Mouse (Mus musculus): ENCODE measurements around the gene Hist1h4i.

The Hist1h4i gene

DNA sequence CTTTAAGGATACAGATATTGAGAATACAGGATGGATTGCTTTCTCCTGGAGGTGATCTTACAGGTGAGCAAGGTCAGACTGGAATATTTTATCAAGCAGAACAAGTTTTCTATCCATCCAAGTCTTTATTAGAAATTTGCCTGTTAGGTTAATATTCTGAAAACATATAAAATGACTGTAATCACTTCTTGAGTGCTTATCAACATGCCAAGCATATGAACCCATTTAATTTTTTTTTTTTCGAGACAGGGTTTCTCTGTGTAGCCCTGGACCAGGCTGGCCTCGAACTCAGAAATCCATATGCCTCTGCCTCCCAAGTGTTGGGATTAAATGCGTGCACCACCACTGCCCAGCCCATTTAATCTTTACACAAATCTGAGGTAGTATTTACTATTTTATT, 4.2 kb downstream of the Hist1h4i start:
- DNase-seq (ENCODE audit: low read depth, low spot score), result no peak

DNA sequence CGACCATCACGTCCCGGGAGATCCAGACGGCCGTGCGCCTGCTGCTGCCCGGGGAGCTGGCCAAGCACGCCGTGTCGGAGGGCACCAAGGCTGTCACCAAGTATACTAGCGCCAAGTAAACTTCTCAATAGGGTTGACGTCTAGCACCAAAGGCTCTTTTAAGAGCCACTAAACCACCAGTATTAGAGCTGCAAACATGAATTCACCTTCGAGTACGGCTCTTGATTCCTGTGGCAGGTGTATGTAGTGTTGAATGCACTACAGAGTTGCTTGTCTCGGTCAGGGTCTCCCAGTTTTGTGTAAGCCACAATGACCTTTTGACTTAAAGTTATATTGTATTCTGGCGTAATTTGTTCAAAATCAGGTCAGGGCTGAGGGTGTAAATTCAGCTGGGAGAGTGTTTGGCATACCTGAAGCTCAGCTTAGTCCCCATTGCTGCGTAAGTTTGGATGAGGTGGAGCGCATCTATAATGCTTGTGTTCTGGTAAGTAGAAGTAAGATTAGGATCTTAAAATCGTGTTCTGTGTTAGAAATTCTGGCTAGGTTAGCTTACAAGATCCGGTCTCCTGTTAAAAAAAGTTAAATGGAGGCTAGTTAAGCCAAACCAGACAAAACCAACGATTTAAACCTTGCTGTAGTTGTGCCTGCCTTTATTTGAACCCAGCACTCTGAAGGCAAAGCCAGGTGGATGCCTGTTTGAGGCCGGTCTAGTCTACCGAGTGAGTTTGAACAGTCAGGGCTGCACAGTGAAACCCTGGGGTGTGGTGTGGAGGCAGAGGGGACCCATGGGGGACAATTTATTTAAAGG, 4.8 kb downstream of the Hist1h4i start:
- DNase-seq (ENCODE audit: low read depth, low spot score), result peak; percentile 79

DNA sequence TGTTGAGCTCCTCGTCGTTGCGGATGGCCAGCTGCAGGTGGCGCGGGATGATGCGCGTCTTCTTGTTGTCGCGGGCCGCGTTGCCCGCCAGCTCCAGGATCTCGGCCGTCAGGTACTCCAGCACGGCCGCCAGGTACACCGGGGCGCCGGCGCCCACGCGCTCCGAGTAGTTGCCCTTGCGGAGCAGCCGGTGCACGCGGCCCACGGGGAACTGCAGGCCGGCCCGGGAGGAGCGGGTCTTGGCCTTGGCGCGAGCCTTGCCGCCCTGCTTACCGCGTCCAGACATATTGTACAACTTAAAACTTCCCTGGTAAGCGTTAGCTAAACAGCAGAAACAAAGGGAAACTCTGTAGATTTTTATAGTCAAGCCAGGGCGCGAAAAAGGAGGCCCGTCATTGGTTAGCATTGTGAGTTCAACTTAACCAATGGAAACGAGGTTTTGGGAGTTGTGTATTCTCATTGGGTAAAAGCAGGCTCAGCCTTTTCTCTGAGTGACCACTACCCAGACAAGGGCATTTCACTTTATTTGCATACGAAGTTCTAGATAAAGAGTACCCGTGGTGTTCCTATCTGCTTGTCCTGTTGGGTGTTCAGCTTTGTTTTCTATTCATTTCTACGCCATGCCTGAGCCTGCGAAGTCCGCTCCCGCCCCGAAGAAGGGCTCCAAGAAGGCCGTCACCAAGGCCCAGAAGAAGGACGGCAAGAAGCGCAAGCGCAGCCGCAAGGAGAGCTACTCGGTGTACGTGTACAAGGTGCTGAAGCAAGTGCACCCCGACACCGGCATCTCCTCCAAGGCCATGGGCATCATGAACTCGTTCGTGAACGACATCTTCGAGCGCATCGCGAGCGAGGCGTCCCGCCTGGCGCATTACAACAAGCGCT, 5.7 kb downstream of the Hist1h4i start, which contains the start of the genes Hist1h2ah and Hist1h2bk:
Hist1h2ah (minus strand) TSS at position 302 of the 882 bp plus-strand sequence.
Hist1h2bk (plus strand) TSS at position 604 of the 882 bp plus-strand sequence.
- peak; percentile 99 for DNase-seq (ENCODE audit: low read depth, low spot score)

DNA sequence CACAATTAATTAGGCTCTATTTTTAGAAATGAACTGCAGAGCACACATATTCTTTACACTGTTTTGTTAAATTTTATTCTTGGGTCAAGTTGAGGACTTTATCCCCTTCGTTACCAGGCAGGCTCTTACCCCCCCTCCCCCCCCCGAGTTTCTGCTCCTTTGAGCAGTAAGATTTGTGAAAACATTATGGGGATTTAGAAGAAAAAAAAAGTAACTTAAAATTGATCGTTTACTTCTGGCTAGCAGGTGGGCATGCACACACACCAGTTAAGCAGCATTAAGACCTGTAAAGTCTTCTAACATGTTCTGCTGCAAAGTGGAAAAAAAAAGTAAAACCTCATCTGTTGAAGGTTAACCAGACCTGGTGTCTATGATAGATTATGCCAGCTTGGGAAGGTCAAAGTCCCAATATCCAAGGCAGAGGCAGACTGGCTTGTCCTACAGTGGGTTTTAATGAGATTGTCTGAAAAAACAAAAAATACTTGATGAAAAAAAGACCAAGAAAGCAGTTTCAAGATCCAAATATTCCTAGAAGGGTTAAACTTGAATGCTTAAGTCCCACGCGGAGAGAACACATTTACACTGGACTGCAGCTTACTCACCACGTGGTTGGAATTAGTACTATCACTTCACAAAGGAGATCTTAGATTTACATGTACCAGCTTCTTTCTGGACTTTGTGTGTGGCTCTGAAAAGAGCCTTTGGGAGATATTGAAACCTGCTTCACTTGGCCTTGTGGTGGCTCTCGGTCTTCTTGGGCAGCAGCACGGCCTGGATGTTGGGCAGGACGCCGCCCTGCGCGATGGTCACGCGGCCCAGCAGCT, 6.5 kb downstream of the Hist1h4i start:
- DNase-seq (ENCODE audit: low read depth, low spot score), result peak; percentile 77

DNA sequence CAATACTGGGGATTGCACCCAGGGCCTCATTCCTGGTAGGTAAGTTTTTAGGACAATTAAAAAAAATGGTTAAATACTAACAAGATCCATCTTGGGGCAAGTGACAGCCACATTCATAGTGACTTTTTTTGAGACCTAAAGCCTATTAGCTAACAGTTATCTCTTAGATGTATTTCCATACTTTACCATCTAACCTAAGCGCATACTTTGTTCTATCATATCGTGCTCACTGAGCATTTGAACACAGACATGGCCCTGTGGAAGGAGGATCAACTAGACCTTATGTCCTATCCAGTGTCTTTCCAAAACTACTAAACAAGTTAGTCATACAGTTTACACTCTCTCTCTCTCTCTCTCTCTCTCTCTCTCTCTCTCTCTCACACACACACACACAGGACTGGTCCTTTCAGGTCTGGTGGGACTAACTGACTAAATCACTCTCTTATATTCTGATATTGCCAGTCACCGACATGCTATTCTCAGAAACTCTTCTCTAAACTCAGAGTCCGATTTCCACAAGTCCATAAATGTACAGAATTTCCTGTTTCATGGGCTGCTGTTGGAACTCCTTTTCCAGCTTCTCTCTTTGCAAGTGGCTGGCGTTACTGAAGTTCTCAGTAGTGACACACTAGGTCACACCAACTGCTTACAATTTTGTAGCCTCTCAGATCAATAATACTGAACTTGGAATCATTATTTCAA, 7.3 kb downstream of the Hist1h4i start:
- peak; percentile 32 for DNase-seq (ENCODE audit: low read depth, low spot score)

DNA sequence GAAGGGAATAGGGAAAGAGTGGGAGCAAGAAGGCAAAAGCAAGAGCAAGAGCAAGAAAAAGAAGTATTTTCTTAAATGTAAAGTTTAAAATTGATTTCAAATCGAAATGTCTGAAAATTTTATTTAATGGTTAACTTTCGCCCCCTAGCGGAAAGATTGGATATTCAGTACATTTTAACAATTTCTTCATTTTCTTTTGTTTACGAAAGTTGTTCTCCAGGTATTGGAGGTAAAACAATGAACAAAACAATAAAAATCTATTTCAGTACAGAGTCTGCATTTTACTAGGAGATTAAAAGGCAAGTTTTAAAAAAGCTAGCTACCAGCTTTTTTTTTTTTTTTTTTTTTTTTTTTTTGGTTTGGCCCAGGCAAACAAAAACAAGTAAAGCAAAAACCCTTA, 10.7 kb downstream of the Hist1h4i start:
- DNase-seq (ENCODE audit: low read depth, low spot score), result peak; percentile 52

DNA sequence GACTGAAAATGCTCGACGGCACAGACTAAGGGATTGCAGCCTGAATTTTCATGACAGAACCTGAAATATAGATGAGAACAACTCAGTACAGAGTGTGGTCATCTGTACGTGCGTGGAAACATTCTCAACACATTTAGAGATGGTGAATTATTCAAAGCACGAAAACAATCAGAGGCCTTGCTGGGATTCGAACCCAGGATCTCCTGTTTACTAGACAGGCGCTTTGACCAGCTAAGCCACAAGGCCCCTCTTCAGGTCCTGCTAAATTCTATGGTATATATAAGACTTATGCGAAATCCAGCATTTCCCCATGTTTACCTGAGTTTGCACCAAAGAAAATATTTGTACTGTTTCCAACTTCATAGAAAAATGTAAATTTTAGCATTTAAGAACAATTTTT, 11.2 kb downstream of the Hist1h4i start:
- DNase-seq (ENCODE audit: low read depth, low spot score), result peak; percentile 86

DNA sequence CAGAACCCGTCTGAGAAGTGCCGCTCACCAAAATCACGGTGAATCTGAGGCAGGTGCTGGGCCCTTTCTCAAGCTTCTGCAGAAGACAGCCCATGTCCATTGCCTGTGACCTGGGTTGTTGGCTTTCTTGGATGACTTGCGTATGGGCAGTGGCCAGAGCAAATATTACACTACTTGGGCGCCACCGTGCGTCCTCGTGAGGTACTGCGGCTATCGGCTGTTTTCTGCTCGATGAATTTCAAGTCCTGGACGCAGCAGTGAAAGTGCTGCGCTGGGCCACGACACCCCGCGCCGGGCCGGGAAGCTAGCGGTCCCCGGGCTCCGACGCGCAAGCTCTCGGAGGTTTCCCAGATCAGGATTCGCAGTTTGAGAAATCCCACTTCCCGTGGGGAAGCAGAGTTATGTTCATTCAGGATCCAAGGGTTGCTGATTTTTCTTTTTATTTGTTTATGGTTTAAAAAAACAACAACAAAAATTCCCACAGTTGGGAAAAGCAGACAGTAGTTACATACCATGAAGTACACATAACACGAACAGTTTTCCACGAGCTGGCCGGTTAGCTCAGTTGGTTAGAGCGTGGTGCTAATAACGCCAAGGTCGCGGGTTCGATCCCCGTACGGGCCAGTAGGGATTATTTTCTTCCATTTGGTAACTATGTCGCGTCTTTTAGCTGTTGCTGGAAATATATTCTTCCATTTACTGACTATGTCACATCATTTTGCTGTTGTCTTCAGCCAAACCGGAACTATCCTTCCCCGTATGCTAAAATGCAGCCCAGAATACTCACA, 12.3 kb downstream of the Hist1h4i start:
- peak; percentile 93 for DNase-seq (ENCODE audit: low read depth, low spot score)

DNA sequence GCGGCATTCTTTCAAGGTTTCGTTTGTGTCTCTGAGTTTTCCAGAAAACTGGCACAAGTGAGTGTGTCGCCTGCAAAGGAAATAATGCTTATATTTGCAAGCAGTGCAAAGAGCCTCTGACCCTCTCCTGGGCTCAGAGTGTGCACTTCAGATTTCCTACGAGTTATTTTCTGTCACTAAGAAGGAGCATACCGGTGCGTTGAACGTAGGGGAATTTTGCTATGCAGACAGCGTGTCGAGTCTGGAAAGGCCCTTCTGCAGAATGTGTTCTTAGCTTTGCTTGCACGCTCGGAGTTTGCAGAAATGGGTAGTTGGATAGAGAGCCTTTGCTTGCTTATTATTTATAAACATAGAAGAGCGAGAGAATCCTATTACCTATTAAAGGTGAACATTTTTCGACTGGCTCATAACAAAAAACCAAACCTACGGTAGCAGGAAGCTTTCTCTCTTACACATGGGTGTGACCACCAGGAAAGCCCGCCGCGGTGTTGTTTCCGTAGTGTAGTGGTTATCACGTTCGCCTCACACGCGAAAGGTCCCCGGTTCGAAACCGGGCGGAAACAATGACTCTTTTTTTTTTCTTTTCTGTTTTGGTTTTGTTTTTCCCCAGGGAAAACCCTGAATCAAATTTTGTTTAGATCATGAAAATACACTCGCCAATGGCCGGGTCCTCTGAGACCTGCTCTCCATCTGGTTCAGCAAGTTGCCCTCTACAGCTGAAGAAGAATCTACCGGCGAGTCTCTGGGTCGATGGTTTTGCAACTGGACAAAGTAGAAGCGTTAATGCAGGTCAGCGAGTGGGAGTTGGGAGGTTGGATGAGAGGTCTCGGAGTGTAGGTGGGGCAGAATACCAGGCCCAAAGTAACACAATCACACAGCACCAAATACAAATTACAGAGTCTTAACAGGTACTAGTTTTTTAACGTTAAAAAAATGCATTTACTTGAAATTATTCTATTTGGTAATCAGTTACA, 14.8 kb downstream of the Hist1h4i start:
- DNase-seq (ENCODE audit: low read depth, low spot score), result peak; percentile 87

DNA sequence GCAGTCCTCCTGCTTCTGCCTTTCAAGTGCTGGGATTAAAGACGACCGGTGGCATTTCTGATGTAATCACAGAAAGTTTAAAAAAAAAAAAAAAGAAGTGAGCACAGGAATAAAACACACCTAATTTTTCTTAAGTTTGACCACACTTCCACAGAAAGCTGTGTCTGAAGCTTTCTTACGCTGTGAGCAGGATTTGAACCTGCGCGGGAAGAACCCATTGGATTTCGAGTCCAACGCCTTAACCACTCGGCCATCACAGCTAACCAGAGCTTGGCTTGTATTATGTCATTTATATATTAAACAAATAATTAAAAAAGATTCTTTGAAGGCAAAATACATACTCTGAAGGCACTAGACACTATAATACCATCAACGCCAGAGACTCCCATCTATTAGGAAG, 18.9 kb downstream of the Hist1h4i start:
- peak; percentile 95 for DNase-seq (ENCODE audit: low read depth, low spot score)

DNA sequence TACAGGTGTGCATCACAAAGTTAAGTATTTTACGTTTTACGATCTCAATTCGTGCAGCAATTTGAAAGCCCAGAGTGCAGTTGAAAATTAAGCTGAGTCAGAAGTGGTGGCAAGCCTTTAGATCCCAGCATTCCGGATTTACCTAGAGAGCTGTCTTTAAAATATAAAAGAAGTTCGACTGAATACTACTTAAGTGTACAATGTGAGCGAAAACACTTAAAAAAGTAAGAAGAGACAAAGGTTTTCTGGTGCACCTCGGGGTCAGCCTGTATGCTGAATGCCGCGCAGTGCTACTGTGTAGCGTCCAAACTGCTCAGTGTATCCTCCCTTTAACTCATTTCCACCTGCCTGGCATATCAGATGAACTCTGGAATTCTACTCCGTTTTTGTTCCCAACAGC, 19.6 kb downstream of the Hist1h4i start:
- DNase-seq (ENCODE audit: low read depth, low spot score), result peak; percentile 49

DNA sequence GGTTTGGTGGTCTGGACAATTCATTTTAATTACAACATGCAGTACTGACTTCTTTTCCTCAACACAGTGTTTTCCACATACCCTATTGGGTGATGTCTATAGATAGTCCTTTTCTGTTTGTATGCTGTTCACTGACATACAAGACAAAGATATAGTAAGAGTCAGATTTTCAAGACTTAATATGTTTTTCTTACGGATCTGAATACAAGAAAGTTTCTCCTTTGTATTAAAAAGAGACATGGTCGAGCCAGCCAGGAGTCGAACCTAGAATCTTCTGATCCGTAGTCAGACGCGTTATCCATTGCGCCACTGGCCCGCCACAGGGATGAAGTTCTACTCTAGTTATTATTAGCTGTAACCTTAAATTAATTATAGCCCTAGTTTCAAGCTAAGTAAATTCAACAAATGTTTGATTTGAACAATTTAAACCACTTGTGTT, 20.2 kb downstream of the Hist1h4i start:
- peak; percentile 79 for DNase-seq (ENCODE audit: low read depth, low spot score)

DNA sequence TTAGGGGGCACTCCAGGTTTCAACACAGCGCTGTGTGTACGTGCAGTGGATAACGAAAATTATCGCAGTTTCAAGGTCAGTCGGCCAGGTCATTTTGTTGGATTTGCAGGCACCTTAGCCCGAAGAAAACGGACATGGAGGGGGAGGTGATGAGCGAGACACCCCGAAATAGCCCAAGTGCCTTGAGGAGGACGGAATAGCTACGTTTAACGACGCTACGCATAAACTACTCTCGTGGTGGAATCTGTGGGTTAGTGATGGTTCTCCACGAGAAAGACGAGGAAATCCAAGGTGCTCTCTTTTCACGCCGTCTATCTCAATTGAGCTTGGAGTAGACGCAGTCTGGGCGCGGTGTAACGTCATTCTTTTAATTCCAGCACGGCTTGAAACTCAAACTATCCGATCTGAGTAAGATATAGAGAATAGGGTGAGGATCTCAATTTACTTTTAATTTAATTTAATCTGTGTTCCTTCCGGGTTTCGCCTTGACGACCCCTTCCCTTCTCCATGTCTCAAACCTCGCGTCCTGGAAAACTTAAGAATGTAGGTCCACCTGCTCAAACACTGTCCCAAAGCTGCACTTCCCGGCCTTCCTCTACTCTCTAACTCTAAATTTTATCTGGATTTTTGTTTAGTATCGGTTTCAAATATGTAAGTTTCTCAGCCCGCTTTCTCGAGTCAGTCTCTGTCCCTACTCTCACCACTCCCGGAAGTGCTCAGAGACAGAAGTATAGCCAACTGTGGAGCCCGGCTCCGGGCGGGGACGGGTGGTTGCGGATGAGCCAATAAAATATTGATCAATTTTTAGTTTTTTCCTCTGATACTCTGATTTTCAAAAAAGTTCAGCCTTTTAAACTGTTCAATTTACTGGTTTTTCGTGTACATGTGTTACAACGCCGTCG, 21.0 kb downstream of the Hist1h4i start:
- peak; percentile 54 for DNase-seq (ENCODE audit: low read depth, low spot score)

DNA sequence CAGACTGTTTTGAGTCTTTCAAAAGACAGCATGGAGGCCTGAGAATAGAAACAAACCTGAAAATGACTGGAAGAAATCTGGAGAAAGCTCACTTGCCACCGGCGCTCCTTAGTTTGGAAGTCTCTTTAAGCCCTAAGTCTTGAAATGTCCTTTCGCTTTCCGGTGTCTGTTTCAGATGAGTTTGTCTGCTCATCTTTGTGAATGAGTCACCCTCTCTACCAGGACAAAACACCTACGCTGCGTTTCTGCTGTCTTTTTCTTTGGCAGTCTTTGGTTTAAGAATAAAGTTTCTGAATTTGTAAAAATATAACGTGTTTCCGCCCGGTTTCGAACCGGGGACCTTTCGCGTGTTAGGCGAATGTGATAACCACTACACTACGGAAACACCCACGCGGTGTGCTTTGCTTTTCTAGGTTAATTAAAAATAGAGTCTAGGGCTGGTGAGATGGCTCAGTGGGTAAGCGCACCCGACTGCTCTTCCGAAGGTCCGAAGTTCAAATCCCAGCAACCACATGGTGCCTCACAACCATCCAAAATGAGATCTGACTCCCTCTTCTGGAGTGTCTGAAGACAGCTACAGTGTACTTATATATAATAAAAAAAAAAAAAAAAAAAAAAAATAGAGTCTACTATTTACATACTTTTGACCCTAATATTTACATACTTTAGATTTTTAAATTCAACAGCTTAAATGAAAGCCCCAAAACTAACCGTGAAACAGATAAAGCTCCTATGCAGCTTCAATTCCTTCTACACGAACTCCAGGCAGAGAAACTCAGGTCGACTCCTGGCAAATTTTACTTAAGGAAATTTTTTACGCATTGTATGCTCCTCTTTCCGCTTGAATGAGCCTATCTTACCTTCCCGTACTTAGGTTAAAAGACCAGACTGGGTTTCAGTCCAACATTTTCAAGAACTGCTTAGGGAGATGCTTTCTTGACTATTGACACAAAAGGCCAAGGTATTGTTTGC, 25.4 kb downstream of the Hist1h4i start:
- peak; percentile 91 for DNase-seq (ENCODE audit: low read depth, low spot score)

DNA sequence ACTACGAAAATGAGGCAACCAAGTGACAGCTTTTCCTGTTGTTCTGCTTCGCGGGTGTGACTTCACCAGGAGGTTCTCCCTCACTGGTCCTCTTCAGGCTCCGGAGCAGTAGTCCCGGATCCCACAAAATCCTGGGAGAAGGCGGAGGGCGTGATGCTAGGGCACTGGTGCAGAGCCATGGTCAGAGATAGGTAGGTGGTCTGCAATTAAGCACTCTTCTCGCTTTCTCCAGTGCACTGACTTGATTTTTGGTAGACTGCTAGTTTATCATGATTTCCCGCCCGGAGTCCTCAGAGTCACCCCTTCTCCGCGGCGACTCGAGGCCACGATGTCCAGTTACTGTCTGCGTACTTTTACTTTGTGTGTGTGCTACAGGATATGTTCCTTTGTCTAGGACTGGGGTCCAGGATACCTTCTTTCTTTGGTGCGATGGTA, 26.7 kb downstream of the Hist1h4i start:
- DNase-seq (ENCODE audit: low read depth, low spot score), result no peak

DNA sequence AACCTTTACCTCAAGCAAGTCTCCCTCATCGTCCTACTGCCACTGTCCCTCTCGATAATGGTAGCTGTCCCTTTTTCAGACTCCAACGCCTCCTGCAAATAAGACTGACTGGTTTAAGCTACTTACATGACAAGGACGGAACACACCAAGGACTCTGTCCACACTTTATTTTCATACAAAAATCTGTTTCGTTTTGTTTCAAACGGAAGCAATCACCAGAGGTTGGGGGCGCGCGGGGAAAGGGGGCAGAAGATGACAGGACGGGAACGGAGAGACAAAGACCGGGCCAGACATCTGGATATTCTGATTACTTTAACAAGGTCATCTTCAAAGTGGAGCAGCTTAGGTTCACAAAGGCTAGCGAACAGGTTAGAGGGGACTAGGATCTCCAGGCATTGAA, 27.4 kb downstream of the Hist1h4i start:
- no peak for DNase-seq (ENCODE audit: low read depth, low spot score)

DNA sequence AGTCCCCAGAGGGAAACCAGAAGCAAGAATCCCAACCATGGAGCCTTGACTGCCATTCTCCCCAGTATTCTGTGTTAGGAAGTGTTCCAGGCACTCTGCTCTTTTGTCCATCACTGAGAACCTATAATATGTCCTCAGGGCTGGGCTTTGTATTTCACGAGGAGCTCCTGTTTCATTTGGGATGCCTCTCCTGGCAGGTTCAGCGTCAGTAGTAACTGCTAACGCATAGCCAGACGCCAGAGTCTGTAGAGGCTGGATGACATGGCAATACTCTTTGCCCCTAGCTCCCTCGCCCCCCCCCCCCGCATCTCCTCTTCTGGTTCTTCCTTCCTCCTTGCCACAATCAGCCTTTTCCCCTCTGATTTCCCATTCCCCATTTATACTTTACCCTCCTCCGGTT, 31.5 kb downstream of the Hist1h4i start, which contains the start of gene Prss16:
Prss16 (minus strand) TSS at position 101 of the 400 bp plus-strand sequence.
- no peak for DNase-seq (ENCODE audit: low read depth, low spot score)

Measured in R1 (cell line).